Comparison of ENCODE assay signal across 14 mouse cellular contexts in genomic region chr5:124017941-124018340, GRCm38 (mm10). TPM values are rescaled to one million over a fixed set of nuclear protein-coding genes. Genes with fewer than 3 reads are reported as not detected.
A peak's percentile ranks its signal among the peaks of the same experiment; 100 is the strongest.
DNase-seq lines count a peak whose midpoint lies in the region; ATAC-seq and TF ChIP-seq lines count a peak whose summit lies in the region.
"Had no signal": no experiment of that assay in that cellular context is flagged by ENCODE, and none has a peak within 500 bp of the region (broad histone marks: within the 10 kb centered on the region; RNA-seq: fewer than 3 reads in every experiment).

No protein-coding gene starts in this region.

- intact Hi-C loops in heart, postnatal 14 days (cut with DNase I) = no loop called here
- intact Hi-C loops in left cerebral cortex, postnatal 10 days (cut with DNase I) = no loop called here

- no peak overlapping the region for H3K4me2 ChIP-seq in forebrain, embryonic 12.5 days
- H3K4me2 ChIP-seq in forebrain, embryonic 14.5 days (ENCODE audit: low read length) = no peak overlapping the region
- H3K4me2 ChIP-seq in heart, postnatal 0 days (ENCODE audit: low read depth, low read length) = 0 out of 2 replicates have a peak overlapping the region, but pooled peaks have one; percentile 14
- no peak overlapping the region for H3K4me2 ChIP-seq in midbrain, embryonic 14.5 days (ENCODE audit: low read length)
- H3K4me2 ChIP-seq: kidney, embryonic 15.5 days; limb, embryonic 15.5 days had no signal

- ATAC-seq in forebrain, embryonic 12.5 days (ENCODE audit: low FRiP score) = no peak
- no peak for ATAC-seq in forebrain, embryonic 14.5 days
- no peak for ATAC-seq in heart, postnatal 0 days (ENCODE audit: insufficient read depth, low read depth)
- ATAC-seq in midbrain, embryonic 14.5 days (ENCODE audit: low FRiP score, low TSS enrichment) = no peak
- no peak for ATAC-seq in granulocyte monocyte progenitor cell, adult 5-6 weeks (replicated peaks; ENCODE audit: poor library complexity, severe bottlenecking)
- ATAC-seq: forebrain, embryonic 16.5 days had no signal

- no peak for TF ChIP-seq EP300 in heart, postnatal 0 days (IDR thresholded peaks at IDR 0.05; ENCODE audit: low read depth)

- no peaks in the 10 kb centered on the region for H3K9me3 ChIP-seq in forebrain, embryonic 12.5 days
- H3K9me3 ChIP-seq in forebrain, embryonic 14.5 days (replicated peaks; ENCODE audit: control insufficient read depth, low read length) = no peaks in the 10 kb centered on the region
- H3K9me3 ChIP-seq in heart, postnatal 0 days (replicated peaks; ENCODE audit: control insufficient read depth, low read length) = no peaks in the 10 kb centered on the region
- no peaks in the 10 kb centered on the region for H3K9me3 ChIP-seq in midbrain, embryonic 10.5 days (replicated peaks)
- H3K9me3 ChIP-seq in midbrain, embryonic 14.5 days (ENCODE audit: control insufficient read depth, low read length) = no peaks in the 10 kb centered on the region
- H3K9me3 ChIP-seq: kidney, embryonic 15.5 days; limb, embryonic 15.5 days had no signal

- no peak for DNase-seq in forebrain, embryonic 14.5 days (ENCODE audit: low spot score)
- DNase-seq in heart, postnatal 0 days (ENCODE audit: low spot score) = no peak
- DNase-seq in heart, postnatal 14 days = no peak
- no peak for DNase-seq in midbrain, embryonic 10.5 days (ENCODE audit: low spot score)
- DNase-seq in midbrain, embryonic 14.5 days = no peak
- DNase-seq in left cerebral cortex, postnatal 10 days (ENCODE audit: extremely low spot score in 1 of 2, low spot score in 2 of 2) = no peak
- DNase-seq: cerebellum, adult 9-11 months; gastrocnemius, postnatal 14 days; lung, postnatal 10 days had no signal

- H3K4me1 ChIP-seq in forebrain, embryonic 12.5 days = peaks cover 74% of the 10 kb centered on the region
- H3K4me1 ChIP-seq in forebrain, embryonic 14.5 days (ENCODE audit: control insufficient read depth, insufficient read depth, low read length) = peaks cover 38% of the 10 kb centered on the region
- H3K4me1 ChIP-seq in heart, postnatal 0 days (ENCODE audit: control insufficient read depth, insufficient read depth) = peaks cover 75% of the 10 kb centered on the region
- H3K4me1 ChIP-seq in midbrain, embryonic 10.5 days = peaks cover 96% of the 10 kb centered on the region
- H3K4me1 ChIP-seq in midbrain, embryonic 14.5 days (ENCODE audit: control insufficient read depth, insufficient read depth, low read length) = peaks cover 28% of the 10 kb centered on the region

- no peak overlapping the region for H3K9ac ChIP-seq in forebrain, embryonic 12.5 days
- no peak overlapping the region for H3K9ac ChIP-seq in forebrain, embryonic 14.5 days (ENCODE audit: low read length)
- H3K9ac ChIP-seq in heart, postnatal 0 days (replicated peaks; ENCODE audit: low read depth, low read length) = 0 out of 2 replicates have a peak overlapping the region, but pooled peaks have one; percentile 22
- H3K9ac ChIP-seq in midbrain, embryonic 14.5 days (replicated peaks; ENCODE audit: low read length) = no peak overlapping the region
- H3K9ac ChIP-seq: kidney, embryonic 15.5 days; limb, embryonic 15.5 days had no signal

- no peak overlapping the region for H3K4me3 ChIP-seq in forebrain, embryonic 12.5 days (replicated peaks)
- H3K4me3 ChIP-seq in forebrain, embryonic 14.5 days (ENCODE audit: low read depth, low read length) = no peak overlapping the region
- no peak overlapping the region for H3K4me3 ChIP-seq in heart, postnatal 0 days (ENCODE audit: low read depth, low read length)
- H3K4me3 ChIP-seq in midbrain, embryonic 10.5 days = no peak overlapping the region
- H3K4me3 ChIP-seq in midbrain, embryonic 14.5 days (replicated peaks; ENCODE audit: low read depth, low read length) = no peak overlapping the region
- H3K4me3 ChIP-seq: kidney, embryonic 15.5 days; limb, embryonic 15.5 days had no signal

- WGBS in forebrain, embryonic 12.5 days = 88% methylated on average over 9 of the region's 9 CpGs
- 86% methylated on average over 9 of the region's 9 CpGs for WGBS in forebrain, embryonic 14.5 days
- WGBS in heart, postnatal 0 days = 28% methylated on average over 9 of the region's 9 CpGs
- WGBS in midbrain, embryonic 10.5 days = 92% methylated on average over 9 of the region's 9 CpGs
- WGBS in midbrain, embryonic 14.5 days = 82% methylated on average over 9 of the region's 9 CpGs

- 0 out of 2 replicates have a peak overlapping the region, but pooled peaks have one; percentile 25 for H3K27ac ChIP-seq in forebrain, embryonic 12.5 days
- H3K27ac ChIP-seq in forebrain, embryonic 14.5 days (ENCODE audit: low read depth, low read length) = no peak overlapping the region
- peak overlapping the region; percentile 44 for H3K27ac ChIP-seq in heart, postnatal 0 days (ENCODE audit: low read depth)
- H3K27ac ChIP-seq in midbrain, embryonic 10.5 days (replicated peaks) = peak overlapping the region; percentile 52; the same call in 1 of the 2 replicates
- H3K27ac ChIP-seq in midbrain, embryonic 14.5 days (replicated peaks; ENCODE audit: low read depth, low read length) = no peak overlapping the region
- H3K27ac ChIP-seq: limb, embryonic 15.5 days had no signal

- H3K36me3 ChIP-seq in forebrain, embryonic 12.5 days (replicated peaks) = peaks cover 8% of the 10 kb centered on the region
- H3K36me3 ChIP-seq in forebrain, embryonic 14.5 days (ENCODE audit: control insufficient read depth, insufficient read depth, low read length) = peaks cover 26% of the 10 kb centered on the region; the same call in 1 of the 2 replicates
- no peaks in the 10 kb centered on the region for H3K36me3 ChIP-seq in heart, postnatal 0 days (replicated peaks; ENCODE audit: control insufficient read depth, insufficient read depth, low read length)
- peaks cover 44% of the 10 kb centered on the region for H3K36me3 ChIP-seq in midbrain, embryonic 10.5 days
- no peaks in the 10 kb centered on the region for H3K36me3 ChIP-seq in midbrain, embryonic 14.5 days (ENCODE audit: control insufficient read depth, insufficient read depth, low read length)

- no peak for TF ChIP-seq CTCF in heart, postnatal 0 days (IDR thresholded peaks at IDR 0.05; ENCODE audit: low read depth)

- no peaks in the 10 kb centered on the region for H3K27me3 ChIP-seq in forebrain, embryonic 12.5 days
- no peaks in the 10 kb centered on the region for H3K27me3 ChIP-seq in forebrain, embryonic 14.5 days (replicated peaks; ENCODE audit: control insufficient read depth, insufficient read depth, low read length)
- no peaks in the 10 kb centered on the region for H3K27me3 ChIP-seq in heart, postnatal 0 days (ENCODE audit: control insufficient read depth, insufficient read depth, low read length)
- H3K27me3 ChIP-seq in midbrain, embryonic 10.5 days (ENCODE audit: low read depth, poor library complexity, severe bottlenecking) = no peaks in the 10 kb centered on the region
- no peaks in the 10 kb centered on the region for H3K27me3 ChIP-seq in midbrain, embryonic 14.5 days (ENCODE audit: control insufficient read depth, insufficient read depth, low read length)
- H3K27me3 ChIP-seq: kidney, embryonic 15.5 days; limb, embryonic 15.5 days had no signal

RNA-seq across cellular contexts. Expression of gene Vps37b, which starts 14.1 kb away (rescaled TPM):
- 70.5 and 73.4 TPM in 2 replicates for polyA plus RNA-seq in forebrain, embryonic 12.5 days (2016; fragmentation: Nextera tagmentation; extraction: Ambion mirVana)
- 70.5 and 86.6 TPM in 2 replicates for polyA plus RNA-seq in forebrain, embryonic 14.5 days (2014; fragmentation: Nextera tagmentation; extraction: Ambion mirVana)
- 51.4 and 59.6 TPM in 2 replicates for total RNA-seq in heart, postnatal 0 days (2014; rRNA removed; ENCODE audit: low replicate concordance)
- 44.5 and 55.7 TPM in 2 replicates for polyA plus RNA-seq in heart, postnatal 0 days (2015; fragmentation: Nextera tagmentation; extraction: Ambion mirVana)
- total RNA-seq in heart, postnatal 14 days (2021) = 10 to 100 TPM; 22.2 to 22.7 TPM
- polyA plus RNA-seq in midbrain, embryonic 10.5 days (2016; fragmentation: Nextera tagmentation; extraction: Ambion mirVana) = 58.1 and 69.2 TPM in 2 replicates
- polyA plus RNA-seq in midbrain, embryonic 14.5 days (2014; fragmentation: Nextera tagmentation; extraction: Ambion mirVana) = 58.0 and 72.4 TPM in 2 replicates
- total RNA-seq in granulocyte monocyte progenitor cell, adult 5-6 weeks (2014; fragmentation: Nextera tagmentation) = 7.6 and 11.1 TPM in 2 replicates
- total RNA-seq in granulocyte monocyte progenitor cell, adult 5-6 weeks (2017) = 9.5 and 11.6 TPM in 2 replicates
- total RNA-seq in left cerebral cortex, postnatal 10 days (2021) = 10 to 100 TPM; 42.5 to 42.6 TPM

RNA-seq across cellular contexts. Expression of gene Hip1r, which starts 44.5 kb away (rescaled TPM):
- polyA plus RNA-seq in forebrain, embryonic 12.5 days (2016; fragmentation: Nextera tagmentation; extraction: Ambion mirVana) = 16.0 and 17.9 TPM in 2 replicates
- 12.4 and 27.1 TPM in 2 replicates for polyA plus RNA-seq in forebrain, embryonic 14.5 days (2014; fragmentation: Nextera tagmentation; extraction: Ambion mirVana)
- 16.3 and 29.2 TPM in 2 replicates for total RNA-seq in heart, postnatal 0 days (2014; rRNA removed; ENCODE audit: low replicate concordance)
- polyA plus RNA-seq in heart, postnatal 0 days (2015; fragmentation: Nextera tagmentation; extraction: Ambion mirVana) = 9.3 and 11.9 TPM in 2 replicates
- total RNA-seq in heart, postnatal 14 days (2021) = 10 to 100 TPM; 23.2 to 25.0 TPM
- polyA plus RNA-seq in midbrain, embryonic 10.5 days (2016; fragmentation: Nextera tagmentation; extraction: Ambion mirVana) = 6.6 and 9.2 TPM in 2 replicates
- polyA plus RNA-seq in midbrain, embryonic 14.5 days (2014; fragmentation: Nextera tagmentation; extraction: Ambion mirVana) = 22.5 and 24.7 TPM in 2 replicates
- total RNA-seq in granulocyte monocyte progenitor cell, adult 5-6 weeks (2014; fragmentation: Nextera tagmentation) = 11.5 and 39.3 TPM in 2 replicates
- total RNA-seq in granulocyte monocyte progenitor cell, adult 5-6 weeks (2017) = 10.1 and 16.9 TPM in 2 replicates
- 10 to 100 TPM; 82.4 to 93.4 TPM for total RNA-seq in left cerebral cortex, postnatal 10 days (2021)

Comparison
In these comparisons a context has a peak if more than half of its experiments do, and no peak if none do; other contexts are left out.
1. H3K27ac ChIP-seq: peak in forebrain, embryonic 12.5 days (single experiment), heart, postnatal 0 days (single experiment) and midbrain, embryonic 10.5 days (single experiment); none in forebrain, embryonic 14.5 days (single experiment) and midbrain, embryonic 14.5 days (single experiment).